Mouse (Mus musculus): ENCODE results near the gene Zbtb17.

Gene Zbtb17

GRCm38 (mm10) chr4:141504471-141504870, 60.0 kb downstream of the Zbtb17 start:
- no peak for DNase-seq

GRCm38 (mm10) chr4:141505810-141506209, 61.4 kb downstream of the Zbtb17 start:
- DNase-seq: no peak

GRCm38 (mm10) chr4:141506352-141506751, 61.9 kb downstream of the Zbtb17 start:
- DNase-seq: peak; percentile 56 to 66

GRCm38 (mm10) chr4:141506893-141507292, 62.4 kb downstream of the Zbtb17 start:
- peak in 1 of 2 experiments; percentile 33 for DNase-seq

GRCm38 (mm10) chr4:141510457-141510856, 66.0 kb downstream of the Zbtb17 start:
- no peak for DNase-seq

- no peak for DNase-seq
These were observed 67.7 kb downstream of the Zbtb17 start for GRCm38 (mm10) chr4:141512145-141512544.

GRCm38 (mm10) chr4:141514179-141514641, 69.8 kb downstream of the Zbtb17 start:
- DNase-seq: no peak
